Mouse (Mus musculus) midbrain, embryonic 12.5 days (tissue): ENCODE measurements around the gene Efna2. TPM values are rescaled to one million over a fixed set of nuclear protein-coding genes. Genes with fewer than 3 reads are reported as not detected.

ENCODE experiments used
- ATAC-seq: fragments of 200-750 bp; cut with Nextera tagmentation; 2 replicates; pipeline ENCODE4 v1.8.0; 2017; ENCODE audit warnings: low read depth, moderate TSS enrichment, moderate library complexity; ENCODE audit not compliant: low FRiP score
- H3K27ac ChIP-seq: fragments of 300-500 bp; sonication (generic); replicated peaks from 2 replicates; pipeline ENCODE4 v1.5.1; 2016; ENCODE audit warnings: mild to moderate bottlenecking
- H3K27me3 ChIP-seq: fragments of 300-500 bp; sonication (generic); 2 replicates; pipeline ENCODE4 v1.6.1; 2016; ENCODE audit warnings: mild to moderate bottlenecking
- H3K36me3 ChIP-seq: fragments of 300-500 bp; sonication (generic); 2 replicates; pipeline ENCODE4 v1.6.1; 2016
- H3K4me1 ChIP-seq: fragments of 300-500 bp; sonication (generic); 2 replicates; pipeline ENCODE4 v1.6.1; 2016
- H3K4me2 ChIP-seq: fragments of 300-500 bp; sonication (generic); replicated peaks from 2 replicates; pipeline ENCODE4 v1.6.1; 2016; ENCODE audit warnings: mild to moderate bottlenecking, moderate library complexity
- H3K4me3 ChIP-seq: fragments of 300-500 bp; sonication (generic); 2 replicates; pipeline ENCODE4 v1.5.1; 2016; ENCODE audit warnings: mild to moderate bottlenecking
- H3K9ac ChIP-seq: fragments of 300-500 bp; sonication (generic); replicated peaks from 2 replicates; pipeline ENCODE4 v1.6.1; 2016; ENCODE audit warnings: mild to moderate bottlenecking, moderate library complexity
- H3K9me3 ChIP-seq: fragments of 300-500 bp; sonication (generic); 2 replicates; pipeline ENCODE4 v1.6.1; 2016; ENCODE audit warnings: mild to moderate bottlenecking
- WGBS: fragments of 180-500 bp; shearing (Covaris S2); methylation state at CpG from one replicate; pipeline ENCODE4 v1.1.7; 2016; 5-methylcytosine and 5-hydroxymethylcytosine counted together
- polyA plus RNA-seq: library from polyadenylated mRNA; unstranded; fragments of >200 nt; fragmentation: Nextera tagmentation; extraction: Ambion mirVana; gene quantifications from 2 replicates; pipeline ENCODE4 v1.2.1, GENCODE M21; 2016

Gene Efna2
- polyA plus RNA-seq, 1 experiment from 2014 or later = 127 TPM

DNA sequence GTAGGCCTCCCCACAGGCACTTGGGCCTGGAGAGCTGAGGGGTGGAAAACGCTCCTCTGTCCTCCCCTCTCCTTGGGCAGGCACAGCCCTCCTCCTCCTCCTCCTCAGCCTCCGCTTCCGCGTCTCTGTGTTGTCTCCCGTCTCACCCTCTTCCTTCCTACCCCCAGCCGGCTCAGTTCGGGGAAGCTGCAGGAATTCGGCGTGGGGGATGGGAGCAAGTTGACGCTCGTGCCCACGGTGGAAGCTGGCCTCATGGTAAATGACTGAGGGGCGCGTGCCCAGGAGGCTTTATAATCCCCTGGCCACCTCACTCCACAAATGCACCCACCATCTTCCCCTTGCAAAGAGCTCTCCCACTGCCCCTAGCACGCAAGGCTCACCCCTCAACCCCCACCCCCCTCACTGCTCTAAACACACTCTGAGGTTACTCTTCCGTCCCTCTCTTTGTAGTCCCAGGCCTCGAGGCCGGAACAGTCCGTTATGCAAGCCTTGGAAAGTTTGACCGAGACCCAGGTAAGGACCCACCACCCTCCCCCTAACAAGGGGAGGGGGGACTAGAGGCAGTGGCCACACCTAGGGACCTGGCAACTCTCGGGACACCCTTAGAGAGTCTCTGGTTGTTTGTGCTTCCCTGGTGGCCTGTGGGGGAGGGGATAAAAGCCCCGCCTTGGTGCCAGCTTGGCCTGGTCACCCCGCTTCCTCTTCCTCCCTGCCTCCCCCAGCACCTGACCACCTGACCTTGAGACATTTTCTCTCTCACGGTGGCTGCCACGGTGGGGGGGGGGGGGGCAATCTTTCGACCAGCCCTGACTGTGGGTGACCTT, 27.9 kb upstream of the Efna2 start:
- Histone ChIP-seq H3K36me3 (peaks cover 55% of the 10 kb centered on the region), H3K4me1 (peaks cover 58% of the 10 kb centered on the region), H3K4me3 (peak overlapping the region; percentile 100), H3K27me3 (no peaks in the 10 kb centered on the region), H3K27ac (peak overlapping the region; percentile 100), H3K4me2 (peak overlapping the region; percentile 96), H3K9ac (peak overlapping the region; percentile 100), H3K9me3 (no peaks in the 10 kb centered on the region)
- ATAC-seq = no peak
- WGBS = under 1% methylated on average over 26 of the region's 26 CpGs

DNA sequence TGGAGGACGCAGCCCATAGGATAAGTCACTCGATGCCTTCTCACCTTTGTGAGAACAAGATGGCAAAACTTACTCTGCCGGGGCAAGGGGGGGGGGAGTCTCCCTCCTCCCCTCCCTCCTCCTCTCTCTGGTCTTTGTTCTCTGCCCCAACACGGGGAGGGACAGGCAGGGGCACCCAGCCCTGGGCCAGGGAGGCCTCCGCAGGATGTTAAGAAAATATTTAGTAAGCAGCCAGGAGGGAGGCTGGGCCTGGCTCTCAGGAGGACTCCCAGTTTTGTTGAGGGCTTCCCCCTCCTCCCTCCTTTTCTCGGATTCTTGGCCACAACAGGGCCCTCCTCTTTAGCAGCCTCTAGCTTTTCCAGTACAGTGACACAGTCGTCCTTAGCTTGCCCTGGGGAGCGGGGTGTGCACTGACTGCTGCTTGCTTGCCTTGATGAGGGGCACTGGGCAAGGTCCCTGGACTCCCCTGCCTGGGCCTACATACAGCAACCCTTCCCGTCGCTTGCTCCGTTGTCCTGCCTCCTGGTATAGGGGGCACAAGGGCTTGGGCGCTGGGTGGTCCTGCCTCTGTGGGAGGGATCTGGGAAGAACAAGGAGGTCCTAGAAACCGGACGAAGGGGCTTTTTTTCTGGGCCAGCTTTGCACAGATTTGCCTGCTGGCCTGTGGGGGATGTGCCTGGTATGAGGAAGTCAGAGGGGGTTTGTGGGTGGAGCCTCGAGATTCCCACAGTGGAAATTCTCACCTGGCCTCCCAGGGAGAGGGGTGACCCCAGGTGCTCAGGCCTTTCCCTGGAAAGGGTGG, 27.0 kb upstream of the Efna2 start:
- H3K27ac ChIP-seq = peak overlapping the region; percentile 100
- WGBS = 4% methylated on average over 15 of the region's 15 CpGs
- H3K9me3 ChIP-seq = no peaks in the 10 kb centered on the region
- peak overlapping the region; percentile 100 for H3K9ac ChIP-seq
- H3K36me3 ChIP-seq = peaks cover 64% of the 10 kb centered on the region
- peaks cover 60% of the 10 kb centered on the region for H3K4me1 ChIP-seq
- H3K27me3 ChIP-seq = no peaks in the 10 kb centered on the region
- H3K4me3 ChIP-seq = peak overlapping the region; percentile 100
- ATAC-seq = no peak
- H3K4me2 ChIP-seq = peak overlapping the region; percentile 96

DNA sequence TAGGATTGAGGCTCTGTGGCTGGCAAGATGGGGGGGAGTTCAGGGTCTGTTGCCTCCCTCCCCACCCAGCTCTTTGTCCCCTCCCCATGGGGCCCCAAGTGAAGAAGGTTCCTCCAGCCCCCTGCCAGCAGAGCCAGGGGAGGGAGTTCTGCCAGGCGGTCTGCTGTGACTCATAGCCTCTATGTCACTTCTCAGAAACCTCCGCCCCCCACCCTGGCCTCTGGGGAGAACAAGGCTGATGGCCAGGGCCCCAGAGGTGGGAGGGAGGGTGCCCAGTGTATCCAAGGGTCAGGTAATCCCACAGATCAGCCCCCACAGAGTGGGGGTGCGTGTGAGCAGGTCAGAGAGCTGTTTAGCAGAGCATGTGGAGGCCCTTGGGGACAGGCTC, 26.4 kb upstream of the Efna2 start:
- Histone ChIP-seq H3K4me2 (peak overlapping the region; percentile 96), H3K36me3 (peaks cover 67% of the 10 kb centered on the region), H3K9me3 (no peaks in the 10 kb centered on the region), H3K27me3 (no peaks in the 10 kb centered on the region), H3K4me3 (peak overlapping the region; percentile 100), H3K9ac (peak overlapping the region; percentile 100), H3K27ac (peak overlapping the region; percentile 100), H3K4me1 (peaks cover 59% of the 10 kb centered on the region)
- ATAC-seq = no peak
- 34% methylated on average over 3 of the region's 3 CpGs for WGBS

DNA sequence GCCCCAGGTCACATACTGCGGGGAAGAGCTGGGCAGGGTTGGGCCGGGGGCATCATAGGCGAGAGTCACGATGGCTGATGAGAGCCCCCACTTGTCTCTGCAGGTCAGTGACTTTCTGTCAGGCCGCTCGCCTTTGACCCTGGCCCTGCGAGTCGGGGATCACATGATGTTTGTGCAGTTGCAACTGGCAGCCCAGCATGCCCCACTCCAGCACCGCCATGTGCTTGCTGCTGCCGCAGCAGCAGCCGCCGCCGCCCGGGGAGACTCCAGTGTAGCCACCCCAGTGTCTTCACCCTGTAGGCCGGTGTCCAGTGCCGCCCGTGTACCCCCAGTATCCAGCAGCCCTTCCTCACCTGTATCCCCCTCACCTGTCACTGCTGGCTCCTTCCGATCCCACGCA, 25.6 kb upstream of the Efna2 start:
- H3K36me3 ChIP-seq = peaks cover 67% of the 10 kb centered on the region
- WGBS = 87% methylated on average over 19 of the region's 19 CpGs
- H3K4me3 ChIP-seq = peak overlapping the region; percentile 100
- no peak for ATAC-seq
- peak overlapping the region; percentile 100 for H3K27ac ChIP-seq
- H3K9me3 ChIP-seq = no peaks in the 10 kb centered on the region
- H3K9ac ChIP-seq = peak overlapping the region; percentile 100
- H3K4me2 ChIP-seq = peak overlapping the region; percentile 96
- no peaks in the 10 kb centered on the region for H3K27me3 ChIP-seq
- H3K4me1 ChIP-seq = peaks cover 66% of the 10 kb centered on the region

DNA sequence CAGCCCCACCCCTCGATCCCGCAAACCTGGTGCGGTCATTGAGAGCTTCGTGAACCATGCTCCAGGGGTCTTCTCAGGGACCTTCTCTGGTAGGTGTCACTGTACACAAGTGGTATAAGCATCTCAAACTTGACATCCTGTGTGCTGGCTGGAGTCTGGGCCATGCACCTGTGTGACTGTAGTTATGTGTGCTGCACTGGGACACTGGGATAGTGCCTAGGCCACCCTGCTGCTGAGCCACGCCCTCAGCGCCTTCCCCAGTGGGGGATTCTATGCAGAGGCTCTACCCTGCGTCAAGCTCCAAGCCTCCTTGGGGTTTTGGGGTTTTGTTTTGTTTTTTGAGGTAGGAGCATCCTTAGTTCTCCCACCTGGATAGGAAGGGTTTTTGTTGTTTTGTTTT, 24.9 kb upstream of the Efna2 start:
- Histone ChIP-seq H3K4me3 (0 out of 2 replicates have a peak overlapping the region, but pooled peaks have one; percentile 100), H3K9ac (peak overlapping the region; percentile 100), H3K27me3 (no peaks in the 10 kb centered on the region), H3K4me1 (peaks cover 73% of the 10 kb centered on the region), H3K36me3 (peaks cover 67% of the 10 kb centered on the region), H3K4me2 (no peak overlapping the region), H3K9me3 (no peaks in the 10 kb centered on the region), H3K27ac (peak overlapping the region; percentile 100; the same call in 1 of the 2 replicates)
- no peak for ATAC-seq
- 81% methylated on average over 7 of the region's 7 CpGs for WGBS

DNA sequence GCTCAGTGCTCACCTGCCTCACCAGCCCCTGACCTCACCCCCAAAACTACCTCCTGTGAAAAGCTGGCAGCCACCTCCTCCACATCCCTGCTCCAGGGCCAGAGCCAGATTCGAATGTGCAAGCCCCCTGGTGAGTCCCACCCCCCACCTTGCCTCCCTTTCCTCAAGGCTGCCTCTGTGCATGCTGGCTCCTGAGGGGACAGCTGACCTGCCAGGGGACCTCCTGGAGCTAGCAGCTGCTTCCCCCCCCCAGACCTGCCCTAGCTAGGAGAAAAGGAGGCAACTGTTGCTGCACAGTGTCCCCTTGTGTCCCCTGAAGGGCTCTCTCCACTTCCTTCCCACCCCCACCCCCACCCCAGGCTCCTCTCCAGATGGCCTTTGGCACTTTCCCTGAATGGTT, 24.0 kb upstream of the Efna2 start:
- 0 out of 2 replicates have a peak overlapping the region, but pooled peaks have one; percentile 7 for H3K4me2 ChIP-seq
- no peaks in the 10 kb centered on the region for H3K27me3 ChIP-seq
- H3K36me3 ChIP-seq = peaks cover 67% of the 10 kb centered on the region
- H3K9me3 ChIP-seq = no peaks in the 10 kb centered on the region
- H3K9ac ChIP-seq = peak overlapping the region; percentile 44; the same call in 1 of the 2 replicates
- H3K4me1 ChIP-seq = peaks cover 78% of the 10 kb centered on the region
- ATAC-seq = no peak
- 63% methylated on average over 1 of the region's 1 CpGs for WGBS
- H3K27ac ChIP-seq = peak overlapping the region; percentile 63
- no peak overlapping the region for H3K4me3 ChIP-seq

DNA sequence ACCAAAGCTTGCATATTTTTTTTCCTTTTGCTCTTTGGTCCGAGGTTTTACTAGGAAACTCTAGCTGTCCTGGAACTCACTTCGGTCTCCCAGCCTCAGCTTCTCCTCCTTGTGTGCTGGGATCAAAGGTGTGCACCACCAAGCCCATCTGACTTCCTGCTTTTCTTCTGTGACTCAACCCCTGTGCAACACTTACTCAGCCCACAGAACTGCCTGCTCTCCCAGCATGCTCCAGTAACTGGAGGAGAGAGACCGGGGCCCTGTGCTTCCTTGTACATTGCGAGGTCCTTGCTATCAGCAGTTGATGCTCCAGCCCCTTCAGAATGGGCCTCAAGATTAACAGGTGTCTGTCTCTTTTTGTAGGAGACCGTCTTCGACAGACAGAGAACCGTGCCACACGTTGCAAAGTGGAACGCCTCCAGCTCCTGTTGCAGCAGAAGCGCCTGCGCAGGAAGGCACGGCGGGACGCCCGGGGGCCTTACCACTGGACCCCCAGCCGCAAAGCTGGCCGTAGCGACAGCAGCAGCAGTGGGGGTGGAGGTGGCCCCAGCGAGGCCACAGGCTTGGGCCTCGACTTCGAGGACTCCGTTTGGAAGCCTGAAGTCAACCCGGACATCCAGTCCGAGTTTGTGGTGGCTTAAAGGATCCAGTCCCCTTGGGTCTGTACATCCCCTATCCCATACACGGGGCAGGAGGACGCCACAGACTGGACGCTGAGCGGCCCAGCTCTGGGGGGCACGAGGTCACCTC, 23.1 kb upstream of the Efna2 start:
- Histone ChIP-seq H3K9me3 (no peaks in the 10 kb centered on the region), H3K27ac (peak overlapping the region; percentile 90), H3K4me3 (no peak overlapping the region), H3K9ac (peak overlapping the region; percentile 29), H3K27me3 (no peaks in the 10 kb centered on the region), H3K4me2 (no peak overlapping the region; the same call in 1 of the 2 replicates), H3K4me1 (peaks cover 87% of the 10 kb centered on the region), H3K36me3 (peaks cover 65% of the 10 kb centered on the region)
- WGBS = 87% methylated on average over 29 of the region's 29 CpGs
- ATAC-seq = no peak

DNA sequence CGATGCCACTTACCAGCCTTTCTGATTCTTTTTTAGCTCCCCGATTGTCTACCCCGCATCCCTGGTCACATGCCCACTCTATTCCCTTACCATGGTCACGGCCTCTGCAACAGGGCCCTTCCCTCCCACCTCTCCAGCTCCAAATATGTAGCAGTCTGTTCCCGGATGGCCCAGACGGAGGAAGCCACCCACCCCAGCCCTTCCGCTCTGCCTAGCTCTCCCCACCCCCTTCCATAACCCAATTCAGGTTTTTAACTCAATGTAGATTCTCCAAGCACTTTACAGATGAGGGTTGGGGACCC, 22.6 kb upstream of the Efna2 start:
- Histone ChIP-seq H3K9me3 (no peaks in the 10 kb centered on the region), H3K36me3 (peaks cover 60% of the 10 kb centered on the region), H3K27me3 (no peaks in the 10 kb centered on the region), H3K27ac (peak overlapping the region; percentile 90), H3K4me1 (peaks cover 93% of the 10 kb centered on the region), H3K4me3 (no peak overlapping the region), H3K9ac (peak overlapping the region; percentile 29), H3K4me2 (no peak overlapping the region)
- WGBS = 59% methylated on average over 7 of the region's 7 CpGs
- no peak for ATAC-seq

DNA sequence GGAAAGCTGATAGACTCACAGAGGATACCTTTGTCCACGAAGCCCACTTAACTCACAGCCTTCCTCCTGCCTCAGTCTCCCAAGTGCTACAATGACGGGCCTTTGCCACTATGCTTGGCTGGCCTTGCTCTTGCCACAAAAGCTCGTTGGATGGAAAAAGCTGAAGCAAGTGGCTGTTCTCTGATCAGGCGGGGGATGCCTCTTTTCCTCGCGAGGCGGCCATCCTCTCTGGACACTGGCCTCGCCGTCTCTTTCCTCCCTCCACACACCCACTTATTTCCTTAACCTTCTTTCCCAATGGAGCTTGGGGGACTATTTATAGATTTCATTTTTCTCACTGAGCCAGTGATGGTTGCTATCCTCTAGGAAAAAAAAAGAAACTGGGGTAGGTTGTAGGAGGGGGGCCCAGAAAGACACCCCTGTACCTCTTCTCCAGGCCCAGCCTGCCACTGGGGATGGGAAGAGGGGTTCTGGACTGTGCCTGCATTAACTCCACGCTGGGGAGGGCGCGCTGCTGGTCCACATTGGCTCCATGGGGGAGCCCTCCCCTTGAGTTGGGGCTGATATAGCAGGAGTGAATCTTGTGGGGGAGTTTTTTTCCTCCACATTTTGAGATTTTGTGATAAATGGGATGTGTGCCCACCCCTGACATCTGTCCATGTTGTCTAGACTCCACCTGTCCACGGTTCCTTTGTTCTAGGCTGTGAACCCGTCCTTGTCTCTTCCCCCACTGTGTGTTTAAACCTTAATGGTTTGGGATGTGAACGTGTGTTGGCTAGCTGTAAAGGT, 21.9 kb upstream of the Efna2 start:
- no peaks in the 10 kb centered on the region for H3K9me3 ChIP-seq
- H3K4me2 ChIP-seq = 0 out of 2 replicates have a peak overlapping the region, but pooled peaks have one; percentile 10
- peak overlapping the region; percentile 90 for H3K27ac ChIP-seq
- no peak for ATAC-seq
- 60% methylated on average over 15 of the region's 15 CpGs for WGBS
- no peaks in the 10 kb centered on the region for H3K27me3 ChIP-seq
- H3K36me3 ChIP-seq = peaks cover 53% of the 10 kb centered on the region
- H3K9ac ChIP-seq = peak overlapping the region; percentile 29; the same call in 1 of the 2 replicates
- H3K4me3 ChIP-seq = no peak overlapping the region
- H3K4me1 ChIP-seq = peaks cover 95% of the 10 kb centered on the region

DNA sequence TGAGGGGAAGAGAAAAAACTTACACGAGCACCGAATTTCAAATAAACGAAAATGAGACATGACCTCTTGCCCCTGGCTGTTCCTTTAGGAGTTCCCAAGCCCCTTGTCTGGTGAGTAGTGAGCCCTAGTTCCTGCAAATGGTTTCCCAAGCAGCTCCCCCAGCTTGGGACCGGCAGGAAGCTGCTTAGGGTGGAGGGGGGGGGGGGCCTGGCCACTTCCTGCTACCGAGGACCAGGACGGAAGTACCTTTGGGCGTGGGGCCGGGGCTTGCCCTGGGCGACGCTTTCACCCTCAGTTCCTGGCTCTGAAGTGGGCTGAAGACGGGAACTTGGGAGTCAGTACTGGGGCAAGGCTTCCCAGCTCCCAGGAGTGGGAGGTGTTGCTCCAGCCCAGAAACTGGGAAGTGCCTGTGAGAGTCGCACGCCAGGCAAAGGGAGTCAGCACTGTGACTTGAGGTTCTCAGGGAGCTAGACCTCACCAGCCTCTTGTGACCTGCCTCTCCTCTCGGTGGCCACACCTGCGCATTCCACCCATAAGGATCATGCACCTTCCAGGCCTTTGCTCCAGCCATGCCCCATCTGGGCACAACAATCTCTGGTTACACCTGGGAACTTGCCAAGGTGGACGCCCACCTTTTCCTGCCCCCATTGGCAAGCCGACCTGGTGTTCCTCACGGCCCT, 20.8 kb upstream of the Efna2 start:
- peak overlapping the region; percentile 57 for H3K4me2 ChIP-seq
- H3K27ac ChIP-seq = peak overlapping the region; percentile 90
- H3K4me1 ChIP-seq = peaks cover 84% of the 10 kb centered on the region
- H3K9me3 ChIP-seq = no peaks in the 10 kb centered on the region
- H3K36me3 ChIP-seq = peaks cover 42% of the 10 kb centered on the region
- H3K4me3 ChIP-seq = 0 out of 2 replicates have a peak overlapping the region, but pooled peaks have one; percentile 47
- H3K27me3 ChIP-seq = no peaks in the 10 kb centered on the region
- no peak for ATAC-seq
- WGBS = 19% methylated on average over 18 of the region's 18 CpGs
- H3K9ac ChIP-seq = peak overlapping the region; percentile 40; the same call in 1 of the 2 replicates
